Mouse (Mus musculus) layer of hippocampus, postnatal 10 days (tissue): ENCODE data around the gene Gm9936. TPM values are rescaled to one million over a fixed set of nuclear protein-coding genes. Genes with fewer than 3 reads are reported as not detected.
A peak's percentile ranks its signal among the peaks of the same experiment; 100 is the strongest.
"Not testable (repeated sequence)": the region's sequence is repeated elsewhere in the genome, so short reads cannot be mapped to it uniquely, and the experiment has no call there.

Experiments
- DNase-seq, 2 experiments: peaks; one replicate each; pipeline ENCODE4 v3.0.0; 2021; ENCODE audit warnings: low spot score in 2 of 2
- long read RNA-seq: library from polyadenylated mRNA; stranded (forward); transcript quantifications from one replicate; pipeline ENCODE4 v2.0.0, GENCODE M21; 2023
- total RNA-seq, 2 experiments: library from RNA; stranded (reverse); gene quantifications; 2 replicates each; pipeline ENCODE4 v1.2.3; 2021

The Gm9936 gene
- 1 to 10 TPM; 1.2 to 1.6 TPM for total RNA-seq
- long read RNA-seq, partial matches to known transcripts: 0 of 1 reads
- long read RNA-seq, other reads (novel, unspliced or antisense): 0 of 1 reads

DNA sequence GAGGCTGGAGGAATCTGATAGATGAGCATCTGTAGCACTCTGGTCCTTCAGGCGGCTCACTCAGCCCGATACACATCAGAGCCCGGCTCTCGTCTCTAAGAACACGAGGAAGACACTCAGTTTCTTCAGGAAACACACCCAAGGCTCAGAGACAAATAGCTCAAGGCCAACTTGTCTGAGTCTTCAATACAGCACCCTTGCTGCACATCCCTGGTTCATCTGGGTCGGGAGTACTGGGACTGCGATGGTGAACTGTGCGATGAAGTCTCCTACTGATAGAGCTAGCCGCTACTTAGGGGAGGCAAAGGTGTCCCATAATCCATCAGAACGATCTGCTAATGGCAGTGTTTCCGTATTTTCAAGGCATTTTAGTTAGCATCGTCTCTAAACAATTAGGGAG is at the start of gene Gm9936:
Gm9936 (minus strand) TSS at position 101 of the 400 bp plus-strand sequence.
- no peak for DNase-seq

DNA sequence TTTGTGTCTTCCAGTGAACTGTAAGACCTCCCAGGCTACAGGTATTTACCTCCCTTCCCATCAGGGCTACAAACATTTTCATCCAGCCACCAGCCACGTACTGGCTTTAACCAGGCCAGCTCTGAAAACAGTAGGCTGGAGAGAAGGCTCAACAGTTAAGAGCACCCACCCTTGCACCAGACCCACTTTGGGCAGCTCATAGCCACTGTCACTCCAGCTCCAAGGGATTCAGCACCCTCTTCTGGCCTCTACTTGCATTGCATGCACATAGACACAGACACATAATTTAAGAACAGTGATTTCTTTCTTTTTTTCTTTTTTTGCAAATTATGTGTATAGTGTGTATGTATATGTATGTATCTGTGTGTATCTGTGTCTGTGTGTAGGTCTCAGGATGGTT is 43.9 kb upstream of the Gm9936 start:
- DNase-seq: peak; percentile 53 to 61

DNA sequence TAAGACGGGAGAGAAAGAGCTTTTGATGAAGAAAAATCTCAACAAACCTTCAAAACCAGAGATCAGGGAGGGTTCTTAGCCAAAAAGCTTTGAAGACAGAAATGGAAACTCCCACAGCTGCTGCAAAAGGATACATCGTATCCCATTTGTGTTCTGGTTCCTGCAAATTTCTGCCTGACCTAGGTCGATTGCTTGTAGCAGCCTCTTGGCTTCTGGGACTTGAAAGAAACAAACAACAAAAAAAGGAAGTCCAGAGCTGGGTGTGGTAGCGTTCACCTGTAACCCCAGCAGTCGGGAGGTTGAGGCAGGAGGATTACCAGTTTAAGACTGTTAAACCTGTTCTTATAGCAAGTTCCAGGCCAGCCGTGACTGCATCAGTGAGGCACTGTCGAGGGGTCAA is 40.4 kb upstream of the Gm9936 start:
- DNase-seq: no peak

DNA sequence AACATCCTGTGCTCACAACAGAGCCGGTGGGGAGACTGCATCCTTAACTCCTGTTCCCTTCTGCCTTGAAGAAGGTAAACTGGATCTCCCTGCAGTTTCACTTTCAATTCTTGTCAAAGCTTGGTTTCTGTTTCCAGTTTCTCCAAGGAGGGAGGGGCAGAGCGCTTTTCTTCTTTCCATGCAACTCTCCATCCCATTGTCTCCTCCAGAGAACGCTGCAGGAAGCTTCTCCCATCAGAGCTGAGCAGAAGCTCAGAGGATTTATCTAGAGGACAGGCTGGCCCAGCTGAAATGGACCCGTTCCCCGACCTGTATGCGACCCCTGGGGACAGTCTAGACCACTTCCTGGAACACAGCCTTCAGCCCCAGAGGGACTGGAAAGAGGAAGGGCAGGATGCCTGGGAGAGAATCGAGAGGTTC is 38.9 kb upstream of the Gm9936 start:
- no peak for DNase-seq

DNA sequence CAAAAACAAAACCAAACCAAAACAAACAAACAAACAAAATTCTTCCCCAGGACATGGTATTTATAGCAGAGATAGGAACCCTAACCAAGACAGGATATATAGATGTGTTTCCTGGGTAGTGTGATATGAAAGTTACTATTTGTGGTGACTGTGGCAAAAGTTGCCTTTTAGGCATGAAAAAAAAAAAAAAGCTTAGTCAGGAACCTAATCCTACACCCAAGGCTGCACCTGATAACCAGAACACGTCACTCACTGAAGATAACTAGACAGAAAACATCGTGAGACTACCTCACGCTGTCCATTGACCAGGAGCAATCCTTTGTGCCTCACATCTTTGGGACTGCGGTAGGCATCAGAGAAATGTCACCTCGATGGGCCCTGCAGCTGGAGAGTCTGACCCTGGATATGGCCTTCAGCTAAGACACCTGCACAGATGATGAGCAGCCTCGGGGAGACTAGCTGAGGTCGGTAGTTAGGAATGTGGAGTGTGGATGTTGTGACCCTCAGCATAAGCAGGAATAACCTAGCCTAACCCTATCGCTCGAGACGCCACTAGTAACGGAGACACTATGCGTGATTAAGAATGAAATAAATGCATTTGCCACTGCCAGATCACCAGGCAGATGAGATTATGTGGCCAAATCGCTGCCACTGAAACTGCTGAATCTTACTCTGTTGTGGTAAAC is 38.3 kb upstream of the Gm9936 start, which contains the start of gene Oasl2:
Oasl2 (plus strand) TSS at position 249 of the 686 bp plus-strand sequence.
- DNase-seq: no peak

DNA sequence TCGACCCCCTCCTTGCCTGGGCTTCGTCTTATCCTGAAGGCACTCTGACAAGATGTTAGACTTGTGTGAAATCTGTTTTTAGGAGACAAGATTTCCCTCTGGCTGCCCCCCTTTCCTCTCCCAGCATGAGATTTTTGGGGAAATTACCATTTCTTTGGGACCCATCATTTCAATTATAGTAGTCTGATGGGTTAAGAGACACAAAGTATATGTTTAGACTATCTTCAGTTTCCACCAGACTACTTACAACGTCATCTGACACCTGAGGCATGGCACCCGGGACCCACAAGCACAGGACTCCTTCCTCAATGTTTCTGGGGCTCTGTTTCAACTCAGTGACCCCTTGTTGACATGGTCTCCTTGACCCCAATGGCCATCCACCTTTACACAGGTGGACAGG is 37.1 kb upstream of the Gm9936 start:
- DNase-seq: no peak

DNA sequence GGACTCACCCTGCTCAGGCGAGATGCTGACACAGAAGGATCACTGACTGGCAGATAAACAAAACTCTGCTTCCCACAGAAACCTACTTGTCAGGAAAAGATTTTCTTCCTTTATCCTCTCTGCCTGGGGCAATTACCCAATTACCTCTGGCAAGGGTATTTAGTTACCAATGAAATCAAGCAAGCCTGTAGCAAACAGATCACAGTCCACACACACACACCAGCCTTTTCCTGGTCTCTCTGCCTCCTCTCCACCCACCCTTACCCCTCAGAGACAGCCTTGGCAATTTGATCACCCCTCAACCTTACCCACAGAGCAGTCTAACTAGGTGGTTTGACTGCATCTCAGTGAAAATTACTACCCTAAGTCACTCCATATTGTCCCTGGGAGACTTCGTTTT is 30.5 kb upstream of the Gm9936 start:
- DNase-seq: no peak

DNA sequence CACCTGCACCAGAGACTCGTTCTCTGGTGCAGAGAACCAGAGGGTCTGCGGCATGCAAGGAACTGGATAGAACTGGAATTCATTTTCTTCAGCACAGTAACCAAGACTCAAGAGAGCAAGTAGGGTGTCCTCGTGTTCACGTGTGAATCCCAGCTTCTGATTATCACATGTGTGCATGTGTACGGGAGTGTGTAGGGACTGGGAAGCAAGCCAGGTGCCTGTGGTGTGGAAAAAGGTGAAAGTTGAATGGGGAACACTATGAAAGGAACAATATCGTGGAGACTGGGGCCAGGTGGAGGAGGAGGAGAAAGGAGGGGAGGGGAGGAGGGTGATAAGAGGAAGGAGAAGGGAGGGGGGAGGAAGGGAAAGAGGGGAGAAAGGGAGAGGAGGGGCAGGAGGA is 28.3 kb upstream of the Gm9936 start:
- DNase-seq: no peak

DNA sequence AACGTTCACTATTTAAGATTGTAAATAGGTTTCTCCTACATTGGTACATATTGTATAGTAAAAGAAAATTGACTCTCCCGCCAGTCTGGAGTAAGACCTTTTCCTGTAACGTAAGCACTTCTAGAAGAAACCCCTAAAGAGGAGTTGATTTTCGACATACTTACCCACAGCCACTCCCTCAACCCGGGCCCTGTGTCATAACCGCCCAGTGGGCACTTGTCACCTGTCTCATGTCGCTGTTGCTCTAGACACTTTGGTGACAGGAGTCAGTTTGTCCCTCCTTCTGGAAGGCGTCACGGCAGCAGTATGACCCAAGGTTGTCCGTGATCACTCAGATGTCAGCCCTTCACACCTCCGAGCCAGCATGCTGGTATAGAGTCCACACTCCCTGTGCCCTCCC is 24.5 kb upstream of the Gm9936 start:
- DNase-seq: no peak

DNA sequence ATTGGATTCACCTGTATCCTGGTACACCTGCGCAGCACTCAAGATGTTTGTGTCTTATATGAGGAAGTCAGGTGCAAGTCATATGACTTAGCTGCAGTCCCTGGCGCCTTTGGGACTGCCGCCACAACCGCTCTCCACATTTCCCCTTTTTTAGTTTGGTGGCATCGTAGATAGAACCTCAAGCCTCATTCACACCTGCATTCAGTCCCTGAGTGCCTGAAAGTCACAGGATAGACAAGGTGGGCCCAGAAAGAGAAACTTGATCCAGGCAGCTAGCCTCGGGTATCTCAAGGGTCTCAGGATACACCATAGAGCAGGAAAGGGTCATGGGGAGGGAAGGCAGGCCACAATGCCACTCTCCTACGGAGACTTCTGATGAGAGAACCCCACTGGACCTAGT is 23.8 kb upstream of the Gm9936 start:
- DNase-seq: not testable (repeated sequence)

DNA sequence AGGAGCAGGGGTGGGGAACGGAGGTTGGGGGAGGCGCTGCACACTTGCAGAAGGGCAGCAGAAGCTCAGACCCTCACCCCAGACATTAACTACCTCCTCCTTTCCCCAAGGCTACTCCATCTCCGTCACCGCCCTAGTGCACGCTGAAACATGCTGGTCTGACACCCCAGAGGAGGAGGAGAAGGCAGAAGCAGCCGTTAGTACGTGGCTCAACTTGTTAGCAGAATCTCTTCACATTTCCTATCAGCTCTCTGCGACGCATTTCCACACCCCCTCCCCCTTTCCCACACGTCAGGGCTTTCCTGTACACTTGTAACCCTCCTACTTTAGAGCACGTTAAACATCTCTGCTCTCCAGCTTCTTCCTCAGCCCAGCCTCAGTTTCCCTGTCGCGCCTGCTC is 20.9 kb upstream of the Gm9936 start:
- DNase-seq: no peak

DNA sequence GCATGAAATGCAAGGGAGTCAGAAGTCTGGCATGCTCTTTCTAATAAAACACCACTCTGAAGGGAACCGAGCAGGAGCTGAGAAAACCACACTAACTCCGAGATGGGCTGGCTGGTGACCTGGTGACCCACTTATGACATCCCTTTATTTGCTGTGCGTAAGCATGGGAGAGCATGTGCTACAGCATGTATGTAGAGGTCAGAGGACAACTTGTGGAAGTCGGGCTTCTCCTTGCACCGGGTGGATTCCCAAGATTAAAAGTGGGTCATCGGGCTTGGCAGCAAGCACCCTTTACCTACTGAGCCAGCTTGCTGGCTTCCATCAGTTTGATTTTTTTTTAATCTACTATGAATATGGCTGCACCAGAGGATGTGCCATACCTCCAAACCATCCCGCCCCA is 19.0 kb upstream of the Gm9936 start:
- no peak for DNase-seq

DNA sequence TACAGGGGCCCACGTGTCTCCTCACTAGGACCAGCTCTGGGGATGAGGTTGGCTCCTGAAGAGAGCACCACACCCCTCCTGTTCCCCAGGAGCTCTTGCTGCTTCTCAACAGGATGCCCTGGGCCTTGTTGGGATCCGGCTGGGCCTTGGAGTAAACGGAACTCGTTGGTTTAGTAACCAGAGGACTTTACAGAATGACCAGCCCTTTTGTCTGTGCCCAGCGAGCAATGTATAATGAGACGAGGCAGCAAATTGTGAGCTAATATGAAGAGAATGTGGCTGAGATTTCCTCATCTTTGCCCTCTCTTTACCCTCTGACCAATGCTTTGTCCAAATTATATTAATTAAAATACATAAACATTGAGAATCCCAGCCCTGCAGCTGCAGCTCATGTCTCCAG is 17.8 kb upstream of the Gm9936 start:
- no peak for DNase-seq

DNA sequence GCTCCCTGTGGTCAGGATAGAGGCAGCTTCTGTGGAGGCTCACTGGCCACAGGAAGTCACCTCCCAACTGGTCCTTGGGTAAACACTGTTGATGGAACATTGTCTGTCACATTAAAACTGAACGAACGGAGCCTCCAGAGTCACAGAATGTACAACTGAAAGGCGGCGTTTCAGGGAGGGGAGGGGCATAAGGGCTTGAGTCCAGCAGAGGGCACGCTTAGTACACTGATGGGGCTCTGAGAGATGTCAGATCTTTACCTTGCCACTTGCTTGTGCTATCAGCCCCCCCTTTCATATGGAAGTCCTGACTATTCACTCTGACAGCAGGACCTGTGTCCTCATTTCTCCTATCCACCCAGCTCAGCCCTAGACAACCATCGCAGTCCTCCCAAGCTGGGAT is 17.4 kb upstream of the Gm9936 start:
- no peak for DNase-seq

DNA sequence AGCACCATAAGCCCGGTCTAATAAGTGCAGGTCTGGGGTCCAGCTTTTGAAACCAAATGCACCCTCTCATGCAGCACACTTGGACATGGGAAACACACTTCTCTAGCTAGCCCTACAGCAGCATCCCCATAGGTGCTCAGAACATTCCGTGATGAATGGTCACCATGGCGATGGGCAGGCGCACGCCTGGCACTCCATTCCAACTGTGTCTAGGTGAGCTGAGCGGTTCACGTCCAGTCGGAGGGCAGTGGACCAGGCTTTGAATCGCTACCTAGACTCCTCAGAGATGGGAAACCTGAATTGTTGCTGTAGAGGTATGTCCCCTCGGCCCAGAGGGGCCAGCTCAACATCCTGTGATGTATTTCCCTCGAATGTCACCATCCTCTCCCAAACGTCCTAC is 6.8 kb upstream of the Gm9936 start:
- no peak for DNase-seq

DNA sequence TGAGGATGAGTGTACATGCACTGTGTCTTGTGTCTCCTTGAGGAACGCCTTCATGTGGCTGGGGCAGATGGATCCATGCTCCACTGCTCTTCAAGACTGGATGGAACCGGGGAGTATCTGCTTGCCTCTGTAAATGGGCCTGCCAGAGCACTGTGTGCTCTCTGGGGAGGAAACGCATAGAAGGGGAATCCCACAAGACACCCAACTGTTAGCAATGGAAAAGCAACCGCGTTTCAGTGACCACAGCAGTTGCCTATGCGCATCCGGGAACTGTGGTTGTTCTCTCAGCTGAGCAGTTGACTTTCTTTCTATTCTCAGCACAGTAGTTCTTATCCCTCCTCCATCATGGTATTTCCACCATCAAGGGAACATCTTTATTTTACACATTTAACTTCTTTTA is 6.3 kb upstream of the Gm9936 start:
- no peak for DNase-seq

DNA sequence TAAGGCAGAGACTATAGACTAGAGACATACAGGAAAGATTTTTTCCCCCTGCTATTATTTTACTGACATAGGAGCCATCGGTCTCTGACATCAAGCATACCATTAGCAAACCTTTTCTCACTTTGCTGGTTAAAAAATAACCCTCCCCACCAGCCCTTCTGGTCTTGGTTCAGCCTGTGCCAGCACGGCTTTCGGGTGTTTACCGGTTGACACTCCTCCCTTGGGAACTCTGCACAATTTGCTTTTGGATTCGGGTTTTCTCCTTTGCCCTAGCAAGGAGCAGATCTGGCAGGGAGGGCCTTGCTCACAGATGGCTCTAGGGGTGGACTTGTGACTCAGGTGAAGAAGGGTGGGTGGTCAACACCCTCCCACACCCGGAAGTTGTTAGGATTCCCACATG is 3.2 kb upstream of the Gm9936 start:
- DNase-seq: no peak

DNA sequence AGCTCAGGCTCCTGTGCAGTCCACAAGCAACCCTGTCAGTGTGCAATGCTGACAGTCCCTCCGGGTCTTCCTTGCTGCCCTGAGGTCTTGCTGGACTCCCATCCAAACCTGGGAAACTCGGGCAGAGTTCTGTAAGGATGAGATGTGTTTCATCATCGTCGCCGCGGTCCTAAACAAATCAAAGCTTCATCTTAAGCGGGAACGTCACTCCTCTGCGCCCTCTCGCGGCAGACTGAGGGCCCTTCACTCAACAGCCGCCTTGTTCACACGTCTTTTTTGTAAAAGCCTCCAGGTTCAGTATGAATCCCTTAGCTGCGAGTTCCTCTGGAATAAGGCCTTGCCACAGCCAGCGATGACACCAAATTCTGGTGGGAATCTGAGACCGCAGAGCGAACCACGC is 771 bp upstream of the Gm9936 start:
- peak; percentile 80 to 86 for DNase-seq

DNA sequence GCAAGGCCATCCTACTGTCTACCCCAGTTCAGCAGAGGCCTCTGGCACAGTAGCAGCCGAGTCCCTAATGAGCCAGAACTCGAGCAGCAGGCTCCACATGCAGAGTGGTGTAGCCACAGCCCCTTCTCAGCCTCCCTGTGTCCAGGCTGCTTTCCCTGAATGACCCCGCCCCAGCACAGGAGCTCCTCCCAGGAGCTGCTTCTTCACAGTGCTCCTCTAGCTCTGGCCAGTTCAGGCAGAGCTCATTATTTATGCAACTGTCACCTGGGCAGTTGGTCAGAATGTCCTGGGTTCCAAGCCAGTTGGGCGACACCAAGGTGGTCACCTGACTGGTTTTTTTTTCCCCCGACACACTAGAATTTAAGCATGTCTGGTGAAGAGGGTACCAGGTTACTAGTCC is 5.1 kb downstream of the Gm9936 start, which contains the start of gene 4930519G04Rik:
4930519G04Rik (plus strand) TSS at position 301 of the 400 bp plus-strand sequence.
- not testable (repeated sequence) for DNase-seq

DNA sequence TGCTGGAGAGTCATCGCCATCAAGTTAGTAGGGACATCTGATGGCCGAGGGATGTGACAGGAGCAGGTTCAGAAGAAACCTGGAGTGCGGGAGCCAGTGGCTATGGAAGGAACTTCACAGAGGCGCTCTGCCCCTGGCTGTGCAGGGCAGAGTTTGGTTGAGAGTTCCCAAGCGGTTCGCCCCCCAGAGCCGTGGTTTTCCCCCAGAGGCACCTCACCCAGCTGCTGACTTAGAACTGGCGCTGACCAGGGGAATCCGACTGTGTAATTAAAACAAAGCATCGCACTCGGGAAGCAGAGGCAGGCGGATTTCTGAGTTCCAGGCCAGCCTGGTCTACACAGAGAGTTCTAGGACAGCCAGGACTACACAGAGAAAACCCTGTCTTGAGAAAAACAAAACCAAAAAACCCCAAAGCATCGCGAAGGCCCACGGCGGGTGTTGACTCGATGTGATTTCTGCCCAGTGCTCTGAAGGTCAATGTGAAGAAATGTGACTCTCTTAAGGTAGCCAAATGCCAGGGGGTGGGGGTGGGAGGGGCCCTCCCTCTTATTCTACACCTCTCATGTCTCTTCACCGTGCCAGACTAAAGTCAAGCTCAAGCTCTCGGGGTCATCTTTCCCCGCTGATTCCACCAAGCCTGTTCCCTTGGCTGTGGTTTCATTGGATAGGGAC is 6.8 kb downstream of the Gm9936 start:
- DNase-seq: no peak

DNA sequence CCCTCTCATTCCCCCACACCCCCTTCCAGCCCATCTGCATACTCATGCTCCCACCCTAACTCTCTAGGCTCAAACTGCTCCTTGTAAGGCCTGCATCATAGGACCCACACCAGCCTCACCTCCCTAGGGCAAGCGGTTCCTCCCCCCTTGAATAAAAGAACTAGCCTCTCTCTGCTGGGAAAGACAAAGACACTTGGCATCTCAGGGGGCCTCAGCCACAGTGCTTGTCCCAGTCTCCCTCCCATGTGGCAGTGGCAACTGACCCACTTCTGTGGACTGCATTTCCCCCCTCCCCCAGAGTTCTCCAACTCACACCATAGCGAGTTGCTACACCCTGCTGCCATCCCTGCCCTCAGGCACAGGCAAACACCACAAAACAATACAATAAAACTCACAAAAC is 14.1 kb downstream of the Gm9936 start:
- not testable (repeated sequence) for DNase-seq

DNA sequence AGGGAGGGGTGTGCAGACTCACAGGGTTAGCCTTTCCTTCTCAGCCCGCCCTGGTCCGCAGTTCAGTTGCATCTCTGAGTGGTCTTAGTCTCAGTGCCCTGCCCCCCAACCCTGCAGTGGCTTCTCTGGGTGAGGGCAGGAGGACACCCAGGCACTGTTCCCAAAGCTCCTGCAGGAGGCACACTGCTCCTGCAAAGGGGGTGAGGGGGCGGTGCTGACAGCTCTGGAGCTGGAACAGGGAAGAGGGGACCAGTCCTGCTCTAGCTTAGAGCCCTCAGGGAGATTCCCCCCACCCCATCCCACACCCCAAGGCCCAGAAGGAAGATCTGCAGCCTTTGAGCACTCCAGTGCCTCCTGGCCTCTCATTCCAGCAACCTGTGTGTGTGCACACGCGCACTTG is 15.8 kb downstream of the Gm9936 start:
- DNase-seq: no peak

DNA sequence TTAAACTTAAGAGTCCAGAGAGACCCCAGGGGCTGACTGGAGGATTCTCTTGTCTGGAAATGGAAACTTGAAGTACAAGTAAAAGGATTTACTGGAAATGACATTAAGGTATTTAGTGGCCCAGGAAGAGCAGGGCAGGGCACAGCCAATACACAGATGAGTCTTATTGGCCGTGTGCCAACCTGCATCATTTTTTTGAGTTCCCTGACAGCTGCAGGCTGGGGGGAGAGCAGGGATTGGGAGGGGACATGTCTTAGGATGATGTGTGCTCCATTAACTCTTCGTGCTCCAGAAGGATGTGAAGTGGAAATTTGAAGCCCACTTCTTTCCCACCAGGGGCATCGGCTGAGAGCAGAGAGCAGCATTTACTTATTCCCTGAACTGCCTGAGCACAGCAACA is 16.3 kb downstream of the Gm9936 start:
- DNase-seq: not testable (repeated sequence)
